Mouse (Mus musculus) heart, adult 2 months (tissue): ENCODE results near the gene Wdr81. TPM values are rescaled to one million over a fixed set of nuclear protein-coding genes. Genes with fewer than 3 reads are reported as not detected.
A peak's percentile ranks its signal among the peaks of the same experiment; 100 is the strongest.

Experiments used
- DNase-seq, 2 experiments: peaks; one replicate each; pipeline ENCODE4 v3.0.0; 2021
- H3K27ac ChIP-seq: fragments of 200-600 bp; 2 replicates; pipeline ENCODE4 v1.8.1; 2022
- H3K27me3 ChIP-seq: fragments of 200-500 bp; 2 replicates; pipeline ENCODE4 v1.6.1; 2012; ENCODE audit warnings: mild to moderate bottlenecking, low read length, inconsistent platforms, mixed read lengths; ENCODE audit not compliant: control insufficient read depth, insufficient read depth
- H3K36me3 ChIP-seq: fragments of 200-500 bp; 2 replicates; pipeline ENCODE4 v1.6.1; 2012; ENCODE audit warnings: low read length, inconsistent platforms; ENCODE audit not compliant: control insufficient read depth, insufficient read depth
- H3K4me1 ChIP-seq: fragments of 200-500 bp; 2 replicates; pipeline ENCODE4 v1.6.1; 2011; ENCODE audit warnings: low read length; ENCODE audit not compliant: control insufficient read depth, insufficient read depth
- H3K4me3 ChIP-seq: fragments of 200-600 bp; 2 replicates; pipeline ENCODE4 v1.8.1; 2022
- H3K79me2 ChIP-seq: fragments of 200-500 bp; replicated peaks from 2 replicates; pipeline ENCODE4 v1.6.1; 2012; ENCODE audit warnings: mild to moderate bottlenecking, inconsistent platforms, low read length, moderate library complexity, mixed read lengths; ENCODE audit not compliant: control insufficient read depth, insufficient read depth
- H3K9ac ChIP-seq: fragments of 200-500 bp; 2 replicates; pipeline ENCODE4 v1.6.1; 2012; ENCODE audit warnings: low read depth, mild to moderate bottlenecking, control low read depth, inconsistent platforms, low read length, mixed read lengths
- CTCF ChIP-seq: fragments of 200-600 bp; IDR thresholded peaks from 2 replicates; pipeline ENCODE4 v1.8.1; 2022; ENCODE audit warnings: antibody characterized with exemption, mild to moderate bottlenecking, moderate library complexity
- EP300 ChIP-seq: fragments of 200-500 bp; IDR thresholded peaks from 2 replicates; pipeline ENCODE4 v1.6.1; 2011; ENCODE audit warnings: low read depth, low read length, control low read depth; ENCODE audit not compliant: insufficient read depth
- POLR2A ChIP-seq: fragments of 200-500 bp; IDR thresholded peaks from 2 replicates; pipeline ENCODE4 v1.6.1; 2011; ENCODE audit warnings: mild to moderate bottlenecking, low read depth, low read length, control low read depth; ENCODE audit not compliant: insufficient read depth
- WGBS: fragments of 180-500 bp; shearing (Covaris S2); methylation state at CpG from one replicate; pipeline ENCODE4 v1.1.7; 2018; 5-methylcytosine and 5-hydroxymethylcytosine counted together
- intact Hi-C: fragments of 180-260 bp; cut with DNase I; formaldehyde crosslinking; loops from one replicate; pipeline ENCODE4 v1.15.1; 2025
- long read RNA-seq: library from polyadenylated mRNA; stranded (forward); transcript quantifications from one replicate; pipeline ENCODE4 v2.0.0, GENCODE M21; 2021
- polyA plus RNA-seq: library from polyadenylated mRNA; depleted of rRNA; stranded (reverse); fragments of >200 nt; gene quantifications from 2 replicates; pipeline ENCODE4 v1.2.3, GENCODE M21; 2012; rRNA removed
- total RNA-seq, 2 experiments: library from RNA; stranded (reverse); gene quantifications; 2 replicates each; pipeline ENCODE4 v1.2.3; 2021

The Wdr81 gene
- total RNA-seq = 1 to 10 TPM; 7.0 to 8.3 TPM
- 6.6 and 9.6 TPM in 2 replicates for polyA plus RNA-seq
- long read RNA-seq, full-length matches to known transcripts = 4 of 5 reads
- long read RNA-seq, partial matches to known transcripts = 1 of 5 reads
- long read RNA-seq, other reads (novel, unspliced or antisense) = 0 of 5 reads

GRCm38 (mm10) chr11:75453991-75454930 is at the start of gene Wdr81:
Gene Wdr81, minus strand, starts transcription at chr11:75454717.
- peak within 1 kb of the TSS; percentile 73 for H3K9ac ChIP-seq
- H3K79me2 ChIP-seq = 0 out of 2 replicates have a peak, but pooled peaks cover 1% of the 10 kb centered on the region
- peaks cover 3% of the 10 kb centered on the region for H3K36me3 ChIP-seq
- H3K4me1 ChIP-seq = peaks cover 15% of the 10 kb centered on the region
- DNase-seq = peak; percentile 88 to 93
- 4% methylated on average over 56 of the region's 56 CpGs for WGBS
- H3K4me3 ChIP-seq = peak within 1 kb of the TSS; percentile 87
- peak within 1 kb of the TSS; percentile 71 for H3K27ac ChIP-seq
- H3K27me3 ChIP-seq = no peaks in the 10 kb centered on the region
- intact Hi-C loops = no loop called here
- TF ChIP-seq EP300 = peak; percentile 81
- peak; percentile 69 for TF ChIP-seq CTCF
- TF ChIP-seq POLR2A = peak; percentile 83

- H3K27ac ChIP-seq = peak overlapping the region; percentile 41; the same call in 1 of the 2 replicates
These were observed 43.6 kb upstream of the Wdr81 start for GRCm38 (mm10) chr11:75498126-75498525.

DNA sequence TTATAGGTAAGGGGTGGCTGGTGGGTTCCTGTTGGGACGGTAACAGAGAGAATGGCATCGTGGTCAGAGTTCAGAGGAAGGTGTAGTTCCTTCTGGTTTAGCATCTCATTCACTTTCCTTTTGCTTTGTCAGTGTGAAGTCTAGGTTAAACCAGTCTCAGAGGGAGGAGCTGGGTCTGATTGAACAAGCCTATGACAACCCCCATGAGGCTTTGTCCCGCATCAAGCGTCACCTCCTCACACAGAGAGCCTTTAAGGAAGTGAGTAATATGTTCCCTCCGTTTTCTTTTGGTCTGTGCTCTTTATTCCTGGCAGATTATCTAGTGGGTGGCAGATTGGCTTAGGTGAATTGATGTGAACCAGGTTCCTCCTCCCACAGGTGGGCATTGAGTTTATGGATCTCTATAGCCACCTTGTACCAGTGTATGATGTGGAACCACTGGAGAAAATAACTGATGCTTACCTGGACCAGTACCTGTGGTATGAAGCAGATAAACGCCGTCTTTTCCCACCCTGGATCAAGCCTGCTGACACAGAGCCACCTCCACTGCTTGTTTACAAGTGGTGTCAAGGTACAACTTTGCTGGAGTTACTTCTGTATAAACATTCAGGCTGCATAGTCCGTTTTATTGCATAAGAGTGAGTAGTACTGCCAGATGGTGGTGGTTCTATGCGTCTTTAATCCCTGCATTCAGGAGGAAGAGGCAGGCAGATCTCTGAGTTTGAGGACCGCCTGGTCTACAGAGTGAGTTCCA is 40.0 kb upstream of the Wdr81 start:
- H3K4me3 ChIP-seq = no peak overlapping the region
- no peak overlapping the region for H3K27ac ChIP-seq
- no peaks in the 10 kb centered on the region for H3K27me3 ChIP-seq
- WGBS = 84% methylated on average over 10 of the region's 10 CpGs
- no peak for DNase-seq
- no peaks in the 10 kb centered on the region for H3K79me2 ChIP-seq
- TF ChIP-seq CTCF = no peak
- TF ChIP-seq EP300 = no peak
- no peak for TF ChIP-seq POLR2A
- no peak overlapping the region for H3K9ac ChIP-seq
- no peaks in the 10 kb centered on the region; the same call in 1 of the 2 replicates for H3K4me1 ChIP-seq
- intact Hi-C loops = no loop called here
- peaks cover 5% of the 10 kb centered on the region for H3K36me3 ChIP-seq

More at GRCm38 (mm10) chr11:75498126-75498525, 43.6 kb upstream of the Wdr81 start:
- Histone ChIP-seq H3K4me1 (no peaks in the 10 kb centered on the region; the same call in 1 of the 2 replicates), H3K36me3 (peaks cover 5% of the 10 kb centered on the region), H3K27me3 (no peaks in the 10 kb centered on the region), H3K79me2 (no peaks in the 10 kb centered on the region), H3K4me3 (no peak overlapping the region), H3K9ac (no peak overlapping the region)
- DNase-seq = peak in 1 of 2 experiments; percentile 51
- WGBS = 26% methylated on average over 1 of the region's 1 CpGs
- TF ChIP-seq EP300 (0 out of 2 replicates have a peak, but pooled peaks have one; percentile 35), POLR2A (no peak)
- intact Hi-C loops = no loop called here

DNA sequence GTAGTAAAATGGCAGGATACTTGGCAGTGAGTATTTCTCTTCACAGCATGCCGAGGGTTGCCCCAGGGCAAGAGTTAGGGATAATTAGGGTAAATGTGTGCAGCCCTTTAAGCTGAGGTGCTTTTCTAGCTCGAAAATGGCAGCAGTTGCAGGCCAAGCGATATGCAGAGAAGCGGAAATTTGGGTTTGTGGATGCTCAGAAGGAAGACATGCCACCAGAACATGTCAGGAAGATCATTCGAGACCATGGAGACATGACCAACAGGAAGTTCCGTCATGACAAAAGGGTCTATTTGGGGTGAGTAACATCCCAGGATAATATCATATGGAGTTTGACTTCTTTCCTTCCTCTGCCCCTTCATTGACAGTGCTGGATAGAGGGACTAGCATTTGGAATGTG is 33.0 kb upstream of the Wdr81 start:
- Histone ChIP-seq H3K79me2 (peaks cover 7% of the 10 kb centered on the region), H3K27me3 (no peaks in the 10 kb centered on the region), H3K4me3 (peak overlapping the region; percentile 78), H3K27ac (peak overlapping the region; percentile 95; the same call in 1 of the 2 replicates), H3K36me3 (peaks cover 7% of the 10 kb centered on the region), H3K9ac (peak overlapping the region; percentile 93), H3K4me1 (peaks cover 7% of the 10 kb centered on the region)
- TF ChIP-seq EP300 (no peak), POLR2A (no peak), CTCF (no peak)
- intact Hi-C loops = loop anchor here (2.0 kb wide), 1 partner anchor 23 kb away; the partner anchor contains the start of gene Rilp
- no peak for DNase-seq
- 19% methylated on average over 6 of the region's 6 CpGs for WGBS

- peak; percentile 81 for TF ChIP-seq POLR2A
- TF ChIP-seq CTCF = no peak
- TF ChIP-seq EP300 = peak; percentile 25; the same call in 1 of the 2 replicates
- Histone ChIP-seq H3K27ac (peak within 1 kb of the TSS; percentile 95), H3K4me3 (peak within 1 kb of the TSS; percentile 78), H3K79me2 (peaks cover 7% of the 10 kb centered on the region), H3K36me3 (peaks cover 7% of the 10 kb centered on the region), H3K27me3 (no peaks in the 10 kb centered on the region), H3K9ac (peak within 1 kb of the TSS; percentile 93), H3K4me1 (peaks cover 7% of the 10 kb centered on the region)
- DNase-seq = peak; percentile 97 to 99
- intact Hi-C loops = loop anchor here (2.0 kb wide), 1 partner anchor 24 kb away; the partner anchor contains the start of gene Rilp
- under 1% methylated on average over 52 of the region's 52 CpGs for WGBS
These were observed 32.2 kb upstream of the Wdr81 start, which contains the start of gene Prpf8 for GRCm38 (mm10) chr11:75486601-75487285. Gene Prpf8, plus strand, starts transcription at chr11:75486816.
